8 mouse cellular contexts compared by ENCODE assay signal in the genomic region with DNA sequence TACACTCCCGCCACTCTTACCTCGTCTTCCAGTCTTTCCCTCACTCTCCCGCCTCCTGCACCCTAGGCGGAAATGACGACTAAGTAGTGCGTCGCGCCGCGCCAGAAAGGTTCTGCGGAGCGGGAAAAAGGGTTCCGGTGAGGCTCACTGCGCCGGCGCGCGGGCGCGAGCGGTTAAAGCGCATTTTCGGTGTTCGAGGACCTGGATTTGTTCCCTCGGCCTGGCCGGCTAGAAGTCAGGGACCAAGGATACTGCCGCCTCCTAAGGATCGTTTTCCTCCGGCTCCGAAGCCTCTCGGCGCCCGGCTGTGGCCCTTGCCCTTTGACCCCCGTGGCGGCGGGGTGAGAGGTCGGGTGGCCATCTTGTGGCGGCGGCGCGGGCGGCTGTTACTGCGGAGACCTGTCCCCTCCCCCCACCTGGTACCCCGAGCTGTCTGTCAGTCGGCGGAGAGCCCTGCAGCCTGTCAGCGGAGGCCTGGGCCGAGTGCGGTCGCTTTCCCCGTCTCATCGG. TPM values are rescaled to one million over a fixed set of nuclear protein-coding genes. Genes with fewer than 3 reads are reported as not detected.
DNase-seq lines count a peak whose midpoint lies in the region; ATAC-seq and TF ChIP-seq lines count a peak whose summit lies in the region.

A gene (minus strand): TSS at position 80 of the 510 bp plus-strand sequence.
A gene (plus strand): TSS at position 144 of the 510 bp plus-strand sequence.

- H3K4me1 ChIP-seq in cortical plate, adult 2 months (ENCODE audit: control insufficient read depth, insufficient read depth, low read length) = peaks cover 5% of the 10 kb centered on the region

- TF ChIP-seq CTCF in cortical plate, adult 2 months (IDR thresholded peaks at IDR 0.05; ENCODE audit: extremely low read depth, insufficient read depth, low read length) = no peak

- TF ChIP-seq POLR2A in cortical plate, adult 2 months (IDR thresholded peaks at IDR 0.05; ENCODE audit: extremely low read depth, insufficient read depth, low read length) = peak; percentile 81

- peak; percentile 85 for ATAC-seq in activated CD4-positive, CD25-positive, alpha-beta regulatory T cell, adult 4 months
- ATAC-seq in megakaryocyte progenitor cell, adult 5-6 weeks (replicated peaks; ENCODE audit: poor library complexity) = peak; percentile 91

- peak within 1 kb of the TSS; percentile 80 for H3K27ac ChIP-seq in cortical plate, adult 2 months (ENCODE audit: insufficient read depth, low read length)

- H3K4me3 ChIP-seq in cortical plate, adult 2 months (ENCODE audit: insufficient read depth, low read length) = peak within 1 kb of the TSS; percentile 72

- DNase-seq in gastrocnemius, postnatal 10 days = peak; percentile 93
- DNase-seq in induced T-regulatory cell, adult 2 months (ENCODE audit: low read depth) = peak; percentile 96
- DNase-seq in left cerebral cortex, adult 9 months (ENCODE audit: low spot score in 2 of 2) = peak; percentile 83 to 93
- peak; percentile 92 for DNase-seq in right cerebral cortex, postnatal 14 days
- DNase-seq in urinary bladder, postnatal 36 days (ENCODE audit: low spot score in 2 of 2) = peak; percentile 91 to 93

RNA-seq across cellular contexts. Expression of the first gene that starts in this region (rescaled TPM):
- 10 to 100 TPM; 22.3 to 26.4 TPM for polyA plus RNA-seq in activated CD4-positive, CD25-positive, alpha-beta regulatory T cell, adult 4 months (2017; shearing (Covaris generic))
- polyA plus RNA-seq in cortical plate, adult 2 months (2012; rRNA removed) = 17.7 and 18.5 TPM in 2 replicates
- 10 to 100 TPM; 15.7 to 16.6 TPM for total RNA-seq in gastrocnemius, postnatal 10 days (2021)
- 16.6 and 20.2 TPM in 2 replicates for total RNA-seq in megakaryocyte progenitor cell, adult 5-6 weeks (2015)
- 22.7 and 25.6 TPM in 2 replicates for total RNA-seq in megakaryocyte progenitor cell, adult 5-6 weeks (2017)

RNA-seq across cellular contexts. Expression of the second gene that starts in this region (rescaled TPM):
- polyA plus RNA-seq in activated CD4-positive, CD25-positive, alpha-beta regulatory T cell, adult 4 months (2017; shearing (Covaris generic)) = 10 to 100 TPM; 17.8 to 24.9 TPM
- 15.4 and 17.1 TPM in 2 replicates for polyA plus RNA-seq in cortical plate, adult 2 months (2012; rRNA removed)
- total RNA-seq in gastrocnemius, postnatal 10 days (2021) = 10 to 100 TPM; 28.2 to 33.0 TPM
- 30.5 and 38.4 TPM in 2 replicates for total RNA-seq in megakaryocyte progenitor cell, adult 5-6 weeks (2015)
- 18.6 and 23.9 TPM in 2 replicates for total RNA-seq in megakaryocyte progenitor cell, adult 5-6 weeks (2017)

Comparison
In these comparisons a context has a peak if more than half of its experiments do, and no peak if none do; other contexts are left out.
1. Peak in every context shown above with its lines: DNase-seq, ATAC-seq, H3K4me3 ChIP-seq and H3K27ac ChIP-seq.